Mouse (Mus musculus) lung, embryonic 16.5 days (tissue): ENCODE measurements at regions not wholly inside any gene's neighbourhood (a gene's known extent, or its start where the extent isn't known, plus 50 kb on each side); places are given as distances from the start of the nearest gene placed in this dataset.

Source experiments
- ATAC-seq: fragments of 200-750 bp; cut with Nextera tagmentation; 2 replicates; pipeline ENCODE4 v1.8.0; 2017; ENCODE audit warnings: low read depth, mild to moderate bottlenecking, moderate library complexity
- H3K27ac ChIP-seq: fragments of 300-500 bp; sonication (generic); 2 replicates; pipeline ENCODE4 v1.5.1; 2014; ENCODE audit warnings: mild to moderate bottlenecking, control low read depth, low read length
- H3K27me3 ChIP-seq: fragments of 300-500 bp; sonication (generic); 2 replicates; pipeline ENCODE4 v1.6.1; 2014; ENCODE audit warnings: low read depth, low read length, mixed read lengths; ENCODE audit not compliant: control insufficient read depth, insufficient read depth
- H3K36me3 ChIP-seq: fragments of 300-500 bp; sonication (generic); 2 replicates; pipeline ENCODE4 v1.6.1; 2014; ENCODE audit warnings: low read length; ENCODE audit not compliant: control insufficient read depth, insufficient read depth
- H3K4me1 ChIP-seq: fragments of 300-500 bp; sonication (generic); replicated peaks from 2 replicates; pipeline ENCODE4 v1.6.1; 2014; ENCODE audit warnings: low read length, mixed read lengths; ENCODE audit not compliant: control insufficient read depth, insufficient read depth
- H3K4me2 ChIP-seq: fragments of 300-500 bp; sonication (generic); 2 replicates; pipeline ENCODE4 v1.6.1; 2014; ENCODE audit warnings: low read depth, low read length, control low read depth
- H3K4me3 ChIP-seq: fragments of 300-500 bp; sonication (generic); 2 replicates; pipeline ENCODE4 v1.5.1; 2014; ENCODE audit warnings: mild to moderate bottlenecking, low read length, control low read depth
- H3K9ac ChIP-seq: fragments of 300-500 bp; sonication (generic); 2 replicates; pipeline ENCODE4 v1.6.1; 2014; ENCODE audit warnings: low read length, control low read depth
- H3K9me3 ChIP-seq: fragments of 300-500 bp; sonication (generic); 2 replicates; pipeline ENCODE4 v1.6.1; 2016; ENCODE audit warnings: low read length; ENCODE audit not compliant: control insufficient read depth
- WGBS: fragments of 180-500 bp; shearing (Covaris S2); extraction: QIAGEN DNeasy Blood & Tissue Kit; methylation state at CpG from one replicate; pipeline ENCODE4 v1.1.7; 2014; 5-methylcytosine and 5-hydroxymethylcytosine counted together

- H3K27ac ChIP-seq = no peak overlapping the region
- H3K4me3 ChIP-seq = no peak overlapping the region
- WGBS = 52% methylated on average over 7 of the region's 7 CpGs
- no peaks in the 10 kb centered on the region for H3K9me3 ChIP-seq
- no peaks in the 10 kb centered on the region for H3K4me1 ChIP-seq
- no peaks in the 10 kb centered on the region for H3K36me3 ChIP-seq
- no peak overlapping the region for H3K9ac ChIP-seq
- ATAC-seq = no peak
- no peak overlapping the region for H3K4me2 ChIP-seq
- H3K27me3 ChIP-seq = no peaks in the 10 kb centered on the region
Measured at GRCm38 (mm10) chr9:46454807-46455610, 135.2 kb upstream of the 4931429L15Rik start.

- WGBS = 2% methylated on average over 49 of the region's 53 CpGs
- Histone ChIP-seq H3K4me2 (peak overlapping the region; percentile 52), H3K27me3 (peaks cover 25% of the 10 kb centered on the region), H3K27ac (no peak overlapping the region), H3K9ac (peak overlapping the region; percentile 30; the same call in 1 of the 2 replicates), H3K9me3 (no peaks in the 10 kb centered on the region), H3K36me3 (no peaks in the 10 kb centered on the region), H3K4me1 (peaks cover 7% of the 10 kb centered on the region; the same call in 1 of the 2 replicates), H3K4me3 (peak overlapping the region; percentile 35)
- ATAC-seq = 0 out of 2 replicates have a peak, but pooled peaks have one; percentile 10
Measured at GRCm38 (mm10) chr9:46443191-46444095, 123.7 kb upstream of the 4931429L15Rik start.

DNA sequence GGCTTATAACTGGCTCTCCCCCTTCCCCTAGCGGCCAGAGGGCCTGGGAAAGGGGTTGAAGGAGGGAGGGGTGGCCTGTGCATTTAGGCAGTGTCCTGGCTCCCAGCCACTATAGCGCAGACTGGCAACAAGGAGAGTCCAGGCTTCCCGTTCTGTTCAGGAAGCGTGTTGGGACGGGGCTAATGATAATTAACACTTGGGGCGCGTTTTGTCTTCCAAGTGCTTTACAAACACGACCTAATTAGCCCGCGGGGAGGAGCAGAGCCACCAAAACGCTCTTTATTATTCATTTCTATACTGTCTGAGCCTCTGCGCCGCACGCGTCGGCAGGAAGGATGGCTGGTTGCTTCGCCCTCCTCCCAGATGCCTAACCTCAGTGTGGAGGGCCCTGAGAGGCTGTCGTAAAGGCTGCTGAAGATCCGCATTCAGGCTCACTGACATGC is 123.0 kb upstream of the 4931429L15Rik start:
- H3K27me3 ChIP-seq = peaks cover 25% of the 10 kb centered on the region
- peaks cover 7% of the 10 kb centered on the region; the same call in 1 of the 2 replicates for H3K4me1 ChIP-seq
- H3K27ac ChIP-seq = no peak overlapping the region
- H3K9ac ChIP-seq = peak overlapping the region; percentile 30; the same call in 1 of the 2 replicates
- WGBS = 2% methylated on average over 19 of the region's 19 CpGs
- H3K9me3 ChIP-seq = no peaks in the 10 kb centered on the region
- peak overlapping the region; percentile 52 for H3K4me2 ChIP-seq
- ATAC-seq = 0 out of 2 replicates have a peak, but pooled peaks have one; percentile 45
- no peaks in the 10 kb centered on the region for H3K36me3 ChIP-seq
- H3K4me3 ChIP-seq = peak overlapping the region; percentile 35

- Histone ChIP-seq H3K4me3 (no peak overlapping the region), H3K9ac (no peak overlapping the region), H3K27me3 (peaks cover 25% of the 10 kb centered on the region), H3K27ac (no peak overlapping the region), H3K4me2 (no peak overlapping the region), H3K9me3 (no peaks in the 10 kb centered on the region; the same call in 1 of the 2 replicates), H3K4me1 (peaks cover 7% of the 10 kb centered on the region; the same call in 1 of the 2 replicates), H3K36me3 (no peaks in the 10 kb centered on the region)
- no peak for ATAC-seq
- WGBS = 69% methylated on average over 5 of the region's 5 CpGs
Measured at GRCm38 (mm10) chr9:46440226-46440625, 120.4 kb upstream of the 4931429L15Rik start.

GRCm38 (mm10) chr9:46434700-46435099 is 114.9 kb upstream of the 4931429L15Rik start:
- peaks cover 3% of the 10 kb centered on the region; the same call in 1 of the 2 replicates for H3K9me3 ChIP-seq
- H3K9ac ChIP-seq = no peak overlapping the region
- no peak overlapping the region for H3K4me3 ChIP-seq
- no peak overlapping the region for H3K4me2 ChIP-seq
- H3K4me1 ChIP-seq = no peaks in the 10 kb centered on the region
- H3K27ac ChIP-seq = no peak overlapping the region
- no peaks in the 10 kb centered on the region for H3K27me3 ChIP-seq
- H3K36me3 ChIP-seq = no peaks in the 10 kb centered on the region
- no peak for ATAC-seq
- WGBS = 86% methylated on average over 3 of the region's 3 CpGs

- H3K4me1 ChIP-seq = no peaks in the 10 kb centered on the region
- no peak overlapping the region for H3K27ac ChIP-seq
- no peak overlapping the region for H3K9ac ChIP-seq
- H3K4me2 ChIP-seq = no peak overlapping the region
- H3K27me3 ChIP-seq = no peaks in the 10 kb centered on the region
- WGBS = 53% methylated on average over 5 of the region's 5 CpGs
- peaks cover 3% of the 10 kb centered on the region; the same call in 1 of the 2 replicates for H3K9me3 ChIP-seq
- H3K4me3 ChIP-seq = no peak overlapping the region
- no peaks in the 10 kb centered on the region for H3K36me3 ChIP-seq
- no peak for ATAC-seq
Measured at GRCm38 (mm10) chr9:46433716-46434115, 113.9 kb upstream of the 4931429L15Rik start.

DNA sequence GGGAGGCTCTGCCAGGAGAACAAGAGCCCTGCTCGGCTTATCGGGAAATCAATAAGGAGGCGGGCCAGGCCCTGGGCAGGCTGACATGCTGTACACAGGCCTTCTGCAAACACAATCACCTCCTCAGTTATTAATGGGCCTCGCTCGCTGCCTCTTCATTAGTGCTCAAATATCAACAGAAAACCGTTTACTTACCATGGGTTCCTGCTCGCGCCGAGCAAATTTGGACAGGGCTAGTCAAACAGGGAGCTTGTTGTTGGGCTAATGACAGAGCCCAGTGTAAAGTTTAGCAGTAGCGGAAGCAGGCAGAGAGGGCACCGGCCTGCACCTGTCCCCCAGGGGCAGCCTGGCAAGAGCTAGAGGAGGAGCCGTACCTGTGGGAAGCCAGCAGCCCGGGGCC is 111.3 kb upstream of the 4931429L15Rik start:
- ATAC-seq = no peak
- Histone ChIP-seq H3K4me2 (no peak overlapping the region), H3K4me1 (no peaks in the 10 kb centered on the region), H3K4me3 (no peak overlapping the region), H3K27me3 (no peaks in the 10 kb centered on the region), H3K9ac (no peak overlapping the region), H3K36me3 (no peaks in the 10 kb centered on the region), H3K27ac (no peak overlapping the region), H3K9me3 (peaks cover 3% of the 10 kb centered on the region; the same call in 1 of the 2 replicates)
- WGBS = 37% methylated on average over 13 of the region's 13 CpGs

DNA sequence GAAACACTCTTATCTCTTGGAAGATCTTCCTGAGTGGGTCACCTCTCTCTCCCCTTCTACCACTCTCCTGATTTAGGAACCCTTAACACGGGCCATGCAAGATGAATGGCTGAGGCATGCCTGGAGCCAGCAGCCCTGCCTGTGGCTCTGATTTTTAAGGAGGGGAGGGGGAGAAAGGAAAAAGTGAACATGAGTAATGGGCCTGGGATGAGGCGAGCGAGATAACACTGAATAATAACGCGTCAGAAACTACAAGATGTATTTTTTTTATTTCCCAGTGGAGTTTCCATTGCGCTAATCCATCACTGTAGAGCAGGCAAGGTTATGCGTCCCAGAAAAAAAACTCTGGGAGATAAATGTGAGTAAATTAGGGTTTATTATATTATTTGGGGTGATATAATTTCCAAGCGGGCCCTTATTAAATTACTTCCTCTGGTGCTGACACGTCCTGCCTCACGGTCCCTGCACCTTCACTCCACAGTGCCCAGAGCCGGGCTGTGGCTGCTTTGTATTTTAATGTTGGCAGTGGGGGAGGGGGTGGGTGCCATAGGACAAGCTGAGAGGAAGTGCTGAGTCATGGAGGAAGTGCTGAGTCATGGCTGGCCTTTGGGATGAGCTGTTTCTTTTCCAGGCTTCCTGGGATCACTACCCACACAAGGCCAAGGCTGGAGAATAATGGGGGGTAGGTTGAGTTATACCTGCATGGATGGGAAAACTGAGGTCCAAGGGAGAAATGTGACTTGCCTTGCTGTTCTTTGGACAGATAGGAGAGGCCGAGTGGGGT is 103.6 kb upstream of the 4931429L15Rik start:
- H3K4me2 ChIP-seq = no peak overlapping the region
- H3K9ac ChIP-seq = no peak overlapping the region
- H3K9me3 ChIP-seq = no peaks in the 10 kb centered on the region
- H3K27me3 ChIP-seq = no peaks in the 10 kb centered on the region
- H3K36me3 ChIP-seq = no peaks in the 10 kb centered on the region
- 43% methylated on average over 12 of the region's 12 CpGs for WGBS
- no peak for ATAC-seq
- H3K27ac ChIP-seq = no peak overlapping the region
- H3K4me1 ChIP-seq = no peaks in the 10 kb centered on the region
- H3K4me3 ChIP-seq = no peak overlapping the region
